Mouse (Mus musculus) large intestine, adult 2 months (tissue): ENCODE data around the gene Chrm4. TPM values are rescaled to one million over a fixed set of nuclear protein-coding genes. Genes with fewer than 3 reads are reported as not detected.
A peak's percentile ranks its signal among the peaks of the same experiment; 100 is the strongest.

Experiments used
- DNase-seq: peaks from one replicate; pipeline ENCODE4 v3.0.0-alpha.2; 2012; ENCODE audit warnings: low read depth, low spot score
- WGBS: fragments of 180-500 bp; shearing (Covaris S2); methylation state at CpG from one replicate; pipeline ENCODE4 v1.1.7; 2018; 5-methylcytosine and 5-hydroxymethylcytosine counted together
- polyA plus RNA-seq: library from polyadenylated mRNA; depleted of rRNA; stranded (reverse); fragments of >200 nt; gene quantifications from 2 replicates; pipeline ENCODE4 v1.2.3, GENCODE M21; 2012; rRNA removed

The Chrm4 gene
- polyA plus RNA-seq: 3.1 and 4.8 TPM in 2 replicates

DNA sequence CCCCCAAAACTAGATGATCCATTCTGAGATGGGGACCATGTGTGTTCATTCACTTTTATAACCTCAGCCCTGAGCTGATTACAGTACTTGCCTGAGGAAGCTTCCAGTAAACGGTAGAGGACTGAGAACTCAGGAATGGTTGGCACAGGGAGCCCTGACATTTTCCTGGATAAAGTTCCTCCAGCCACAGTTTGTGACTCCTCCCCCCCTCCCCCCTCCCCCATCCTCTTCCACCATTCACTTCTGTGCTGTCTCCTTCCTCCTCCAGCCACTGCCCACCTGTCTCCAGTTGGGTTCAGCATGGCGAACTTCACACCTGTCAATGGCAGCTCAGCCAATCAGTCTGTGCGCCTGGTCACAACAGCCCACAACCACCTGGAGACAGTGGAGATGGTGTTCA, at the start of gene Chrm4:
Chrm4 (plus strand) TSS at position 301 of the 400 bp plus-strand sequence.
- DNase-seq: no peak
- WGBS: 71% methylated on average over 3 of the region's 3 CpGs

DNA sequence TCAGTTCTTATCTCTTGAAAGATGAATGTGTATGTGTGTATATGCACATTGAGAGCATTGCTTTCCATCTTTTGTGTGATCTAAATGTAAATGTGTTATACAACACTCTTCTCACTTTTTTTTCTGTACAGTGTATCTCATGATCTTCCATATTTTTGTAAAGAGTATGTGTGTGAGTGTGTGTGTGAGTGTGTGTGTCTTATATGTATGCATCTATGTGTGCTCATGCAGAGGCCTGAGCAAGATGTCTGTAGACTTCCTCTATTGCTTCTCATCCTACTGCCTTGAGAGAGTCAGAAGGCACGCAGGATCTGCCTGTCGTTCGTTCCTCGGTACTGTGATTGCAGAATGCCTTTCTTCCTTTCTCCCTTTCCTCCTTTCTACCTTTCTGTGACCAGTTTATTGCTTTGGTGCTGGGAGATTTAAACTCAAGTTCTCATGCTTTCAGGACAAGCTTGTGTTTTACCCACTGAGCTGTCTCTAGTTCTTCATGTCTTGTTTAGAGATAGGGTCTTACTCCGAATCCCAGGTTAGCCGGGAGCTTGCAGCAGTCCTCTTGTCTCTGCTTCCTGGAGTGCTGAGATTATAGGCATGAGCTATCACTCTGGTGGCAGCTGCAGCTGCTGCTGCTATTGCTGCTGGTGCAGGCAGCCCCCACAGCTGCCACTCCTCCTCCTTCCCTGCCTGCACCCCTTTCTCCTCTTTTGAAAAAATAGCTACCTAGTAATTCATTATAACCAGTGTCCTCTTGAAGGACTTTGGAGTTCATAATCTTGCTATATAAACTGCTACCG, 48.5 kb upstream of the Chrm4 start:
- 65% methylated on average over 7 of the region's 7 CpGs for WGBS
- no peak for DNase-seq

DNA sequence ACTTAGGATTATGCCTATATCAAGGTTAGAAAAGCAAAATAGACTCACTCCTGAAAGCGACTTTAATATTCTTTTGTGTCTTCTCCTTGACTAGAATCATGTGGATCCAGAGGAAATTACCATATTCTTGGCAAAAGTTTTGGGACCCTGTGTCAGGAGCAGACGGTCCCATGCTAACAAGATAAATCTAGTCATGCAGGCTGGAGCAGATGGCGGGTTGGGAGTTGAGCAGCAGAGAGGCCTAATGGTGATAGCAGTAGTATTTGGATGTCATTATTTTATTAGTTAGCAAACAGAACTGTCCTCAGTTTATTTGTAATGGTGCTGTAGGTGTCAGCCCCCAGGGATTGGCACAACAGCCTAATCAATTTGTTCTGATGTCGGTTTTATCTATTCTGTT, 43.1 kb upstream of the Chrm4 start:
- 91% methylated on average over 4 of the region's 4 CpGs for WGBS
- no peak for DNase-seq

DNA sequence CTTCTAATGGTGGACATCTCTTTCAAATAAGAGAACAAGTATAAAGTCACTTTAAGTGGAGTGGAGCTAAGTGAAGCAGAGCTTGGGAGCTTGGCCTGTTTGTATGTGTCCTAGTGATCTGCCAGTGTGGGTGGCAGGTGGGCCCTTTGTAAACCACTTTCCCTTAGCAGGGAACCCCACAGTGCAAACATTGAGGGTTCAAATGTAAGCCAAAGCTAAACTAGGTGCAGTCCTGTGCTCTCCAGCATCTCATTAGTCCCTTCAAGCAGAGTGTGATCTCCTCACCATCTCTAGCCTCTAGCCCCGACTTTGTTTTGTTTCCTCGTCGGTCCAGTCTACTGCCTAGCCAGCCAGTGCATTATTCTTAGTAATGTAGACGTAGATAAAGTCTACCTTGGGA, 42.4 kb upstream of the Chrm4 start:
- DNase-seq: no peak
- WGBS: 77% methylated on average over 4 of the region's 4 CpGs

DNA sequence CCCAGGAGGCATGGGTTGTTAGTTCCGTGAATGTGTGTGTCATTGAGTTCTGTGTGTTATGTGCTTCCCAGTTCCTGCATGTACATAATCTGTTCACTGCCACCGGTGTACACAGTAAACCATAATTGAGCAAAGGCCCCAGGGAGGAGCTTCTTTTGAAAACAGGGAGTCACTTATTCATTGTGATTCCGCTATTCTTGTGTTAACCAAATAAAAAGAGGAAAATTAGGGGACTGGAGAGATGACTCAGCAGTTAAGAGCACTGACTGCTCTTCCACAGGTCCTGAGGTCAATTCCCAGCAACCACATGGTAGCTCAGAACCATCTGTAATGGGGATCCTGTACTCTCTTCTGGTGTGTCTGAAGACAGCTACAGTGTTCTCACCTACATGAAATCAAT, 32.3 kb upstream of the Chrm4 start:
- 69% methylated on average over 3 of the region's 3 CpGs for WGBS
- DNase-seq: no peak

DNA sequence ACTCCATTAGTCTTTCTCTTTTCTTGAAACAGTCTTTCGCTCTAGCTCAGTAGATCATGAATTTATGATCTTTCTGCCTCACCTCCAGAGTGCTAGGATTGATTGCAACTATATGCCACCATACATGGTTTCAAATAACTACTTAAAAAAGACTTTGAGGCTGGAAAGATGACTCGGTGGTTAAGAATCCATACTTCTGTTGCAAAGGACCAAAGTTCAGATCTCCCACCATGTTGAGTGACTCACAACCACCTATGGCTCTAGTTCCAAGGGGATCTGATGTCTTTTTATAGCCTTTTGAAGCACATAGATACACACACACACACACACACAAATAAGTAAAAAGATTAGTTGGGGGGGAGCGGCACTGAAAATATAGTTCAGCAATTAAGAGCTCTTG, 31.6 kb upstream of the Chrm4 start:
- DNase-seq: no peak
- WGBS: 98% methylated on average over 3 of the region's 3 CpGs

DNA sequence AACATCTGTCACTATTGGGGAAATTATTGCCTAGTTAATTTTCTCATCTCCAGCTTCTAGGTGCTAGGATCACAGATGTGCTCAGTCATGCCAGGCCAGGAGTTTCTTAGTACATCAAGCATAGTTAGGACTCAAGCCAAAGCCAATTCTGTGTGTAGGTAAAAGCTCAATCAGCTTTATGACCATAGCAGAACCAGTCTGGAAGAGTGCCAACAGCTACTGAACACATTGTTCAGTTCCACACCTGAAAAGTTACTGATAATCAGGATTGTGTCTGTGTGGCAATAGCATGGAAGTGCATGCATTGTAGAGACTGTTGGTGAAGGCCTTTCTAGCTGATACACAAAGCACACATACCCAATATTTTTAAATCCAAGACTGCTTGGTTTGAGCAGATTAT, 29.1 kb upstream of the Chrm4 start:
- DNase-seq: peak; percentile 76

DNA sequence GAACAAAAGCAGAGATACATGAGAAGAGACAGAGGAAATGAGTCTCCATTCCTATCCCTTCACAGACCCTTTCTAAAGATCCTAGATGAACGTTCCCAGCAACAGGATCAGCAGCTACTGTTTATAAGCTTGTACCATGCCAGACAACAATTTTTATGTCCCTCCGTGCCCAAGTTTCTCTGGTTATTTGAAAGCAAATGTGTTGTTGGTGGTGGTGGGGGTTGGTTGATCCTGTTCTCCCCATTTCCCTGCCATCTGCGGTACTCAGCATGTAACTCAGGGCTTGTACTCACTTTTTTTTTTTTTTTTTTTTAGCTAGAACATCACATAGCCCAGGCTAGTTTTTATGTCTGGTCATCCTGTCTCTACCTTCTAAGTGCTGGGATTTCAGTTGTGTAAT, 27.9 kb upstream of the Chrm4 start:
- DNase-seq: no peak
- 94% methylated on average over 3 of the region's 3 CpGs for WGBS

DNA sequence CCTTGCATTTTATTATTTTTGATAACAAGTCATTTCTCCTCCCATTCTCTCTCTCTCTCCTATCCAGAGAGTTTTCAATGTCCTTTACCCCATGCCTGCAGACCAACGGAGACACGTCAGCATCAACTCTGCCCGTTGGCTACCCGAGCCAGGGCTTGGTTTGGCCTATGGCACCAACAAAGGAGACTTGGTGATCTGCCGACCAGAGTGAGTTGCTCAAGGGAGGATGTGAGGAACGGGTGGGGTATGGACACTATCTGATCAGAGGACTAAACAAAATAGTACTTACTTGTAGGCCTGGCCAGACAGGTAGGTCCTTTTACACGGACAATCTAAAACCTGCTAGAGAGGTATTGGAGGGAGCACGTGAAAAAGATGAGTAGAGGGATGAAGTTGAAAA, 26.6 kb upstream of the Chrm4 start:
- no peak for DNase-seq
- 95% methylated on average over 8 of the region's 8 CpGs for WGBS

DNA sequence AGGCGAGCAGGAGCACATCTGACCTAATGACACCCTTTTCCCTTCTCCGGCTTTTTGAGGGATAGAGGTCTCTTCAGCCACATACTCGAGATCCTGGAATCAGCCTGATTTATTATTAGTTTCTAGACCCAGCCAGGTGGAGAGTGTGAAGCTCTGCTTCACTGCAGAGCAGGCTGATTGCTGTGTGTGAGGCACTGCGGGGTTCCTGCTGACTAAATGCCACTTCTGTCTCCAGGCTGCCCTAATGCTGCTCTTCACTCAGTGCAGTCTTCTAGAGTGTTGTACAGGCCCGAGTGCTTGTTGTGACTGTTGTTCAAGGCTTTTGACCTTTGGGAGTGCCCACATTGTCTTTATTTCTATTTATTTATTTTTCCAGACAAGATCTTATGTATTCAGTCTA, 24.7 kb upstream of the Chrm4 start:
- 77% methylated on average over 5 of the region's 5 CpGs for WGBS
- DNase-seq: no peak

DNA sequence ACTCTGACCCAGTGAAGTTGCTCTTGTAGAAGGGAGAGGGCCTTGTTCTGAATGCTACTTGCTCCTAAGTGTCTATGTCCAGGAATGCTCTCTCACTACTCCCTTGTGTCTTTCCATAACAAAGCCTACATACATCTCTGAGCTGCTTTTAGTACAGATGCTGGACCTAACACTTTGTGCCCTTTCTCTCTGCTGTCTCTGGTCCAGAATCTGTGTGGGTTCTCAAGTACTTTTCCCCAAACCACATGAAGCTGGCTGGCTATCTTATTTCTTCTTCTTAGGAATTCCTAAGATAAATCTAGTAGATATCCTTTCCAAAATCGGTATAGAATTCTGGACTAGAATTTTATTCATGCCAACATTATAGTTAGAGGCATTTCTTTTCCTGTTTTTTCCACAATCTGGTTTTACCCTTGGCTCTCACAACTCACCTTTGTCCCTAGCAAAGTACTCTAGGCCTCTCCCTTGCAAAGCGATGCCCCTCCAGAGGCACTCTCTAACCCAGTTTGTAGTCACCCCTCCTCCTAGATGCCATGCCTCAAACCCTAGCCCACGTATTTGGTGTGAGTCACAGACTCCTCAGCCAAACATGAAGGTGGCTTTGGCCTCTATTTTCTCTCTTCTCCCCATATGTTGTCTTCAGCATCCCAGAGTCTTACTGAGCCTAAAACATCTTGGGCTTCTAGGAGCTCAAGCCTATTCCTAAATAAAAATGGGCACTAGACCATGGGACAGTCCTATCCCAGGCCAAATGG, 23.7 kb upstream of the Chrm4 start:
- 85% methylated on average over 3 of the region's 3 CpGs for WGBS
- DNase-seq: no peak

DNA sequence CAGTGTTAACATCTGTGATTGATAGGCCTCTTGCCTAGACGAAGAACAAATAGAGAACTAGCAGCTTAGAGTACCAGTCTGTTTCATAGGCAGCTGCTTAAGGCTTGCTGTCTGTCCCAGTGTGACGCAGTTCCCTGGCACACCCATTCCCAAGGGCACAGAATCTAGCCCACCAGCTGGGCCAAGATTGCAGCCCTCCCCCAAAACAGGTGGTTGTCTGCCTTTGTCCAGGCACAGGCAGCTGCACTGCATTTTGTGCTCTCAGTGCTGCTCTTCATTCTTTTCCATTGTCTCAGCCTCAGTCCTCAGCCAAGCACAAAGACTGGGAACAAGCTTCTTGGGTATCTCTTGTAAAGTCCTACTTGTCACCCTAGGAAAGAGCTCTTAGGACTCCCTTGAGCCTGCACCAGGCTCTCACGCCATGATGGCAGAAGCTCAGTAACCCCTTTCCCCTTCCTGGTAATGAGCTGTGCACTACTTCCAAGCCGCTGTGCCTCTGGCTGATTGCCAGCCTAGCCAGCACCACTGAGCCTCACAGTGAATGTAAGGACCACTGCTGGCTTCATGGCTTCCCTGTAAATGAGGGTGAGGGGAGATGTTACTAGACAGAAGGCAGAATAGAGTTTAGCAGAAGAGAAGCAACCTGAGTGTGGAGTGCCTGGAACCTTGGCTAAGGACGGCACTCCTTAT, 22.3 kb upstream of the Chrm4 start:
- no peak for DNase-seq
- 76% methylated on average over 5 of the region's 5 CpGs for WGBS

DNA sequence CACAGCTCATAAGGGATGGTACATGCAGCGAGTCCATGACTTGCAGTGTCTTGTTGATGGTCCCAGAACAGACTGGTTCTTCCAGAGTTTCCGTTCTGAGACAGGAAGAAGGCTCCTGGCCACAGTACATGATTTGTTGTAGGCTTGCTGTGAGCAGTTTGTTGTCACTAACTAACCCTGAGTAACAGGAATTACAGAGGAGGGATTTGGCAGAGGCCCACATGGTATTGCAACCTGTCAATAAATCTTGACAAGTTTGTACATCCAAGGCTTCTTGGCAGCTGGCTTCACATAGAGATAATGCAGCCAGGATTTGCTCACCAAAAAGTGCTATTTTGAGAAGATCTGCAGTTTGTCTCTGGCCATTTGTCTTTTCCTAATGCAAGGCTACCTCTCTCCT, 20.9 kb upstream of the Chrm4 start:
- DNase-seq: no peak
- 69% methylated on average over 2 of the region's 2 CpGs for WGBS

DNA sequence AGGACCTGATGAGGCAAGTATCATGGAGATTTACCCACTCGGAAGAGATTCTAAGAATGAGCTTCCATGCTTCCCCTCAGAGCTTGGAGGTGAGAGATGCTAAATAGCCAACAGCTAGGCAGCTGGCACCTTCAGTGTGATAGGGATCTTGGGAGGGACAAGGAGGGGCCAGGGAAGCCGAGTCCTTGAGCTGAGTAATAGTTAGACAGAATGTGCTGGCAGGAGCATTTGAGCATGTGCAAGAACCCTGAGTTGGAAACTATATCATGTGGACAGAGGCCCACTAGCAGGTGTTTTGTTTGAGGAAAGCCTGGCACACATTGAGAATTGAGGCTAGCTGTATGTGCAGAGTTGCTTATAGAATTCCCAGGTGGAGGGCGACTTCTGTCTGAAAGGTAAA, 14.4 kb upstream of the Chrm4 start:
- no peak for DNase-seq
- 69% methylated on average over 3 of the region's 3 CpGs for WGBS

DNA sequence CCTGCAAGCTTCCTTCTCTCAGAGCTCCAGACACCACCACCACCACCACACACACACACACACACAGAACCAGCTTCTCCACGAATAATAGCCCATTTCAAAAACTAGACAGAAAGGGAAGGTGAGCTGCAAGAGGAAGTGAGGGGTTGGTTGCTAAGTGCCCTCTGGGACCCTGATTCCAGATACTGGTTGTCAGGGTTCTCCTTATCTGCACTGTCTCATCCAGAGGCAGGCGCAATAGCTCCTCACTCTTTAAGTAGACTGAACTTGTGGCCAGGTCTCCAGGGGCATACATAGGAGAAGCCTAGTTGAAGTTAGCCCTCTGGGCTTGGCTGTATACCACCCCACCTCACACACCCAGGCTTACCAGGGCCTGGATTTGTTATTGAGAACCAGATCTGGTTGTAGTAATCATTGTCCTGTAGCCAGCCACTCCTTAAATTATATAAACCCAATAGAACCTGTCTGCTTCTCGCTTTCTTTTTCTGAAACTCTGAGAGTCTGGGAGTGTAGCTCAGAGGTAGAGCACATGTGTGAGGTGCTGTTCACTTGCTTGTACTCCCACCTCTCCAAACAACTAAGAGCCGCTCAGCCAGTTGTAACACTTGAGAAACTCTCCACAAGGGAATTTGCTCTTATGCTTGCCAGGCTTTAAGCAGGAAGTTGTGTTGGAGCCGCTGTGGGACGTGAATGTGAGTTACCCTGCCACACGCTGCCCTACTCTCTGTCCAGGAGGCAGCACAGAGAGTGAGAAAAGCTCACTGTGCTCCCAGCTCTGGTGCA, 13.5 kb upstream of the Chrm4 start:
- 83% methylated on average over 7 of the region's 7 CpGs for WGBS
- DNase-seq: no peak

DNA sequence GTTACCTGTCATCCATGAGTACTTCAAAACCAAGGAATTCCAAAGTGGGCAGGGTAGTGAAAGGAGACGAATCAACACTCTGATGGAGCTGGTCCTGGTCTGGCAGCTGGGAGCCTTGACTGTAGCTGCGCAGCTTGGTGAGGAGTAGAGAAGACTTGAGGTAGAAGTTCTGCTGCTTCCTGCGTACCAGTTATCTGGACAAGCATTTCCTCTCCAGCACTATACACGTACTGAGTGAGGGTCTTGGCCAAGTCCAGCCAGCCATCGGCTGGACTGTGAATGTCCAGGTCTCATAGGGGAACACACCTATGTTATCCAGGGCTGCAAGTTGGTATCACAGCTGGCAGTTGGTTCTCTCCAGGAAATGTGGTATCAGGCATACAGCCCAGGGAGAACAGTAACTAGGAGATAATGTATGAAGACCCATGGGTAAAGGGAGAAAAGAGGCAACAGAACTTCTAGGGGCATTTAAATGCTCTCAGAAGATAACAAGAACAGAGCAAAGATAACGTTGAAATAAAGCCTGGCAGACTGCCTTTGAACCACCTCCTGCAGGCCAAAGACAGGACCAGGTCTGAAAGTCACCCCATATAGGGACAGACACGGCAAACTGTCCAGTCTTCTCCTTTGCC, 10.6 kb upstream of the Chrm4 start:
- no peak for DNase-seq
- 90% methylated on average over 7 of the region's 7 CpGs for WGBS

DNA sequence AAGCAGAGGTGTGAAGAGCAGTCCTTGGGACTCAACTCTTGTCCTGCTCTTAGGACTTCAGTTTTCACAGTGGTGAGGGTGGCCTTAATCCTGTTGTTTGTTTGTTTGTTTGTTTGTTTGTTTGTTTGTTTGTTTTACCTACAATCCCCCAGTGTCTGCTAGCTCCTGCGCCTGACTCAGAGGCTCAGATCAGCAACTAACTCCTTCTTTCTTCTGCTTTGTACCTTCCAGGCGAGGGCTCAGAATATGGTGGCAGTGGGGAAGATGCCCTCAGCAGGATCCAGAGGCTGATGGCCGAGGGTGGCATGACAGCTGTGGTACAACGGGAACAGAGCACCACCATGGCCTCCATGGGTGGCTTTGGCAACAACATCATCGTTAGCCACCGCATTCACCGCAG, 10.0 kb upstream of the Chrm4 start:
- DNase-seq: no peak
- WGBS: 93% methylated on average over 7 of the region's 7 CpGs

DNA sequence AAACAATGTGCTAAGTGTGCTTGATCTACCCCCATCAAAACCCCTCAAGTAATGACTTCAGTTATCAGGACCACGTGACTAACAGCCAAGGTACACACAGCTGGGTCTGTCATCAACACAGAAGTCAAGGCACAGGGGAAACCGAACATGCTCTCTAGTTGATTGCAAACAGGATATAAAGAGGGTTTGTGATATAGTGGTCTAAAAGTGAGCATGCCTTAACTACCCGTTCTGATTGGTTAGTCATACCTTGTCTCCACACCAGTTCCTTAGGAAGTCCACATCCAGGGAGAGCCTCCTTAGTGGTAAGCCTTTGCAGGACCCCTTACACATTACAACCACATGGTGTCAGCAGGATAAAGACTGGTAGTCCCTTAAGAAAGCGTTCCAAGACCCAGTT, 6.9 kb upstream of the Chrm4 start:
- no peak for DNase-seq
- WGBS: 50% methylated on average over 4 of the region's 4 CpGs

DNA sequence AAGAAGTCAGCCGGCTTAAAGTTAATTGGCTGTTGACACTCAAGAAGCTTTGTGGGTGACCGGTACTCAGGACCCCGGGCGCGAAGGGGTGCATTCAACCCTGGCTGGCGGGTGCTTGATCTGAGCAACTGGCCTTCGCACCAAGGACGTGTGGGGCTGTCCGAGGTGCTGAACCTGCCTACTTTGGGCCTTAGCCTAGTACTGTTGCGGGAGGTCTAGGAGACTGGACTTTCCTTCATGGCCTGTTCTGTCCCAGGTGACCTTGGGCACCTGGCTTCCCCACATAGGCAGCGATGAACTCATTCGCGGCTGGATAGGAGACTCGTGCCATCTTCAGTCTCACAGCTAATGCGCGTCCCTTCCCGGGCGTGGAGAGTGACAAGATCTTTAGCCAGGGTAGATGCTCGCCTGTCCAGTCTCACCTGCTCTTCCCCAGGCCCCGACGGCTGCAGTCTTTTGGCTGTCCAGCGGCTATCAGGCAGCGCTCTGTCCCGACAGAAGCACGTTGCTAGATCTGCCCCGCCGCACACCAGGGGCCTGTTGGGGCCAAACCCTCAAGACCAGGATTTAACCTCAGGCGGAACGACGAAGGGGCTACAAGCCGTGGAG, 5.8 kb upstream of the Chrm4 start:
- no peak for DNase-seq
- WGBS: 5% methylated on average over 31 of the region's 31 CpGs
